Comparison of ENCODE assay signal across 28 mouse cellular contexts in genomic region chr9:54051298-54052068, GRCm38 (mm10). TPM values are rescaled to one million over a fixed set of nuclear protein-coding genes. Genes with fewer than 3 reads are reported as not detected.
DNase-seq lines count a peak whose midpoint lies in the region; ATAC-seq and TF ChIP-seq lines count a peak whose summit lies in the region.
"Had no signal": no experiment of that assay in that cellular context is flagged by ENCODE, and none has a peak within 500 bp of the region (broad histone marks: within the 10 kb centered on the region; RNA-seq: fewer than 3 reads in every experiment).

No protein-coding gene starts in this region.

- no peak for TF ChIP-seq EP300 in heart, adult 2 months (IDR thresholded peaks at IDR 0.05; ENCODE audit: insufficient read depth, low read depth, low read length)
- no peak for TF ChIP-seq EP300 in stomach, postnatal 0 days (optimal IDR thresholded peaks at IDR 0.05)

- H3K27me3 ChIP-seq in heart, adult 2 months (ENCODE audit: control insufficient read depth, insufficient read depth, low read length) = no peaks in the 10 kb centered on the region
- no peaks in the 10 kb centered on the region for H3K27me3 ChIP-seq in intestine, postnatal 0 days (replicated peaks; ENCODE audit: control insufficient read depth, insufficient read depth, low read length)
- no peaks in the 10 kb centered on the region for H3K27me3 ChIP-seq in stomach, embryonic 15.5 days (replicated peaks)
- no peaks in the 10 kb centered on the region for H3K27me3 ChIP-seq in stomach, postnatal 0 days (ENCODE audit: control insufficient read depth, insufficient read depth, low read length)
- H3K27me3 ChIP-seq: embryonic facial prominence, embryonic 12.5 days; forebrain, embryonic 13.5 days; forebrain, embryonic 15.5 days had no signal

- no peak overlapping the region for H3K4me3 ChIP-seq in heart, adult 2 months
- no peak overlapping the region for H3K4me3 ChIP-seq in intestine, postnatal 0 days (ENCODE audit: low read depth, low read length)
- no peak overlapping the region for H3K4me3 ChIP-seq in stomach, embryonic 15.5 days (replicated peaks)
- H3K4me3 ChIP-seq in stomach, postnatal 0 days (ENCODE audit: low read depth, low read length) = no peak overlapping the region
- H3K4me3 ChIP-seq: embryonic facial prominence, embryonic 10.5 days; embryonic facial prominence, embryonic 12.5 days; forebrain, embryonic 13.5 days; forebrain, embryonic 15.5 days had no signal

- no peak overlapping the region for H3K27ac ChIP-seq in heart, adult 2 months
- 0 out of 2 replicates have a peak overlapping the region, but pooled peaks have one; percentile 28 for H3K27ac ChIP-seq in intestine, postnatal 0 days (ENCODE audit: low read depth, low read length)
- no peak overlapping the region for H3K27ac ChIP-seq in stomach, embryonic 15.5 days
- no peak overlapping the region for H3K27ac ChIP-seq in stomach, postnatal 0 days (replicated peaks)
- H3K27ac ChIP-seq: embryonic facial prominence, embryonic 10.5 days; embryonic facial prominence, embryonic 12.5 days; forebrain, embryonic 13.5 days; forebrain, embryonic 15.5 days had no signal

- TF ChIP-seq POLR2A in heart, adult 2 months (IDR thresholded peaks at IDR 0.05; ENCODE audit: insufficient read depth, low read depth, low read length) = no peak

- no peaks in the 10 kb centered on the region for H3K4me1 ChIP-seq in heart, adult 2 months (ENCODE audit: control insufficient read depth, insufficient read depth, low read length)
- H3K4me1 ChIP-seq in intestine, postnatal 0 days (replicated peaks; ENCODE audit: control insufficient read depth, insufficient read depth, low read length) = no peaks in the 10 kb centered on the region
- no peaks in the 10 kb centered on the region for H3K4me1 ChIP-seq in stomach, embryonic 15.5 days
- H3K4me1 ChIP-seq in stomach, postnatal 0 days (replicated peaks; ENCODE audit: control insufficient read depth, insufficient read depth) = no peaks in the 10 kb centered on the region
- H3K4me1 ChIP-seq: embryonic facial prominence, embryonic 10.5 days; embryonic facial prominence, embryonic 12.5 days; forebrain, embryonic 13.5 days; forebrain, embryonic 15.5 days had no signal

- intact Hi-C loops in heart, adult 2 months (cut with DNase I) = no loop called here
- intact Hi-C loops in left cerebral cortex, postnatal 10 days (cut with DNase I) = no loop called here

- ATAC-seq in intestine, postnatal 0 days = peak; percentile 98
- ATAC-seq in stomach, embryonic 15.5 days (ENCODE audit: insufficient read depth, low FRiP score, low read depth) = peak; percentile 47; the same call in 1 of the 2 replicates
- ATAC-seq in stomach, postnatal 0 days (ENCODE audit: low FRiP score, low TSS enrichment) = peak; percentile 97
- no peak for ATAC-seq in megakaryocyte, adult 5-6 weeks (ENCODE audit: poor library complexity, severe bottlenecking)
- ATAC-seq: activated CD4-positive, CD25-positive, alpha-beta regulatory T cell, adult 4 months; CD4-positive, CD25-positive, alpha-beta regulatory T cell, adult 4 months; forebrain, embryonic 13.5 days; forebrain, embryonic 15.5 days; Patski had no signal

- H3K9me3 ChIP-seq in intestine, postnatal 0 days (ENCODE audit: control insufficient read depth) = no peaks in the 10 kb centered on the region
- H3K9me3 ChIP-seq in stomach, embryonic 15.5 days = no peaks in the 10 kb centered on the region
- no peaks in the 10 kb centered on the region for H3K9me3 ChIP-seq in stomach, postnatal 0 days (ENCODE audit: control insufficient read depth, low read length)
- H3K9me3 ChIP-seq: embryonic facial prominence, embryonic 10.5 days; embryonic facial prominence, embryonic 12.5 days; forebrain, embryonic 13.5 days; forebrain, embryonic 15.5 days; G1E had no signal

- H3K36me3 ChIP-seq in heart, adult 2 months (ENCODE audit: control insufficient read depth, insufficient read depth, low read length) = no peaks in the 10 kb centered on the region
- H3K36me3 ChIP-seq in intestine, postnatal 0 days (ENCODE audit: control insufficient read depth, insufficient read depth) = no peaks in the 10 kb centered on the region
- H3K36me3 ChIP-seq in stomach, embryonic 15.5 days = no peaks in the 10 kb centered on the region
- H3K36me3 ChIP-seq in stomach, postnatal 0 days (ENCODE audit: control insufficient read depth, insufficient read depth, low read length) = no peaks in the 10 kb centered on the region
- H3K36me3 ChIP-seq: embryonic facial prominence, embryonic 10.5 days; embryonic facial prominence, embryonic 12.5 days; forebrain, embryonic 15.5 days; G1E had no signal

- peak; percentile 40 for DNase-seq in heart, adult 11 months
- DNase-seq in heart, adult 2 months = no peak
- no peak for DNase-seq in stomach, postnatal 0 days (ENCODE audit: low spot score)
- no peak for DNase-seq in left cerebral cortex, postnatal 10 days (ENCODE audit: extremely low spot score in 1 of 2, low spot score in 2 of 2)
- DNase-seq in lung, postnatal 4 days = no peak
- DNase-seq: adrenal gland, adult 2 months; adrenal gland, postnatal 10 days; adrenal gland, postnatal 25 days; B cell, adult 2 months; cerebellum, adult 11 months; cerebellum, adult 18-20 months; cerebellum, adult 8-10 months; cerebellum, adult 9-11 months; cerebellum, postnatal 14 days; cerebellum, postnatal 36 days had no signal

- TF ChIP-seq CTCF in heart, adult 2 months (IDR thresholded peaks at IDR 0.05) = no peak
- TF ChIP-seq CTCF in intestine, postnatal 0 days (IDR thresholded peaks at IDR 0.05; ENCODE audit: low read depth) = no peak
- TF ChIP-seq CTCF in stomach, postnatal 0 days (IDR thresholded peaks at IDR 0.05; ENCODE audit: low read depth) = no peak

- 52% methylated on average over 3 of the region's 3 CpGs for WGBS in heart, adult 2 months
- 50% methylated on average over 3 of the region's 3 CpGs for WGBS in intestine, postnatal 0 days
- 66% methylated on average over 3 of the region's 3 CpGs for WGBS in stomach, embryonic 15.5 days
- 45% methylated on average over 3 of the region's 3 CpGs for WGBS in stomach, postnatal 0 days

- H3K79me2 ChIP-seq in heart, adult 2 months (replicated peaks; ENCODE audit: control insufficient read depth, insufficient read depth, low read length) = no peaks in the 10 kb centered on the region

- no peak overlapping the region for H3K4me2 ChIP-seq in intestine, postnatal 0 days (replicated peaks; ENCODE audit: low read depth)
- H3K4me2 ChIP-seq in stomach, embryonic 15.5 days = no peak overlapping the region
- no peak overlapping the region for H3K4me2 ChIP-seq in stomach, postnatal 0 days (replicated peaks; ENCODE audit: low read depth)
- H3K4me2 ChIP-seq: embryonic facial prominence, embryonic 12.5 days; forebrain, embryonic 13.5 days; forebrain, embryonic 15.5 days had no signal

- H3K9ac ChIP-seq in heart, adult 2 months (ENCODE audit: low read depth, low read length) = no peak overlapping the region
- no peak overlapping the region for H3K9ac ChIP-seq in intestine, postnatal 0 days (ENCODE audit: low read depth, low read length)
- H3K9ac ChIP-seq in stomach, embryonic 15.5 days = no peak overlapping the region
- no peak overlapping the region for H3K9ac ChIP-seq in stomach, postnatal 0 days (ENCODE audit: low read length)
- H3K9ac ChIP-seq: embryonic facial prominence, embryonic 12.5 days; forebrain, embryonic 13.5 days; forebrain, embryonic 15.5 days had no signal

RNA-seq across cellular contexts. Expression of gene Tnfaip8l3, which starts 16.7 kb away (rescaled TPM):
- total RNA-seq in heart, adult 2 months (2021) = under 1 TPM; 0.20 to 0.26 TPM
- 0.16 and 0.23 TPM in 2 replicates for polyA plus RNA-seq in heart, adult 2 months (2012; rRNA removed)
- 0.46 and 0.52 TPM in 2 replicates for polyA plus RNA-seq in intestine, postnatal 0 days (2015; fragmentation: Nextera tagmentation; extraction: Ambion mirVana)
- 0.21 and 0.35 TPM in 2 replicates for polyA plus RNA-seq in stomach, embryonic 15.5 days (2015; fragmentation: Nextera tagmentation; extraction: Ambion mirVana)
- polyA plus RNA-seq in stomach, postnatal 0 days (2015; fragmentation: Nextera tagmentation; extraction: Ambion mirVana) = 0.19 and 0.32 TPM in 2 replicates
- total RNA-seq in megakaryocyte, adult 5-6 weeks (2015) = not detected in 2 replicates
- 0.44 TPM in 1 of 2 replicates, not detected in the other for total RNA-seq in megakaryocyte, adult 5-6 weeks (2017)
- 1 to 10 TPM; 4.8 to 5.2 TPM for total RNA-seq in left cerebral cortex, postnatal 10 days (2021)
- total RNA-seq: CH12.LX; common myeloid progenitor, adult 5-6 weeks had no signal
- polyA plus RNA-seq: activated CD4-positive, CD25-positive, alpha-beta regulatory T cell, adult 4 months; CD4-positive, CD25-positive, alpha-beta regulatory T cell, adult 4 months; G1E; Patski had no signal
